8 mouse cellular contexts compared by ENCODE assay signal in the genomic region with DNA sequence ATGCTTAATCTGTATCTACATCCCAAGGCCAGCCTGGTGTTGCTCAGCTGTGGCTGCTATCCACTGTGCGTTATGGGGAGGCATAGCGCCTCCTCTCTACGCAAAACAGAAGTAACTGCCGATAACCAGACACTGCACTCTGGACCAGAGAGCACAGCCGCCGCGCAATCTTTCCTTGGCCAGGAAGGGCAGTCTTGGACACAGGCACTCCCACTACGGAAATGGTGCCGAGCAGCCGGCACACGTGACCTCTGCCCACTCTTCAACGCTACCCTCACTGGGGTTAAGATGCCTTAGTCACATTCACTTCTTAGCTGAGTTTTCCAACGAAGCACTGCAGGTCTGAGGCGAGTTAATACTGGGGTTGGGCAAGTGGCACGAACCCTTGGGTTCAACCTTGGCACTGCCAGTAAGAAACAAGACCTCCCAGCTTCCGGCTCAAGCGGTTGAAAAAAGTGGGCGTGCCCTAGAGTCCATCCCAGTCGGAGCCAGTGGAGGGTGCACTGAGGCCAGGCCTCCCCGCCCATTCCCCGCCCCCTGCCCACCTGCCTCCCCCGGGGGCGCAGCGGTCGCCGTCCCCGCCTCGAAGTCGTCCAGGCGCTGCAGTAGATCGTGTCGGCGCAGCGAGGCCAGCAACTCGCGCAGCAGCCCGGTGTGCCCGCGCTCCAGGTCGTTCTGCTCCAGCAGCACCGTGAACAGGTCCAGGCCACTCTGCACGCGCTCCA. TPM values are rescaled to one million over a fixed set of nuclear protein-coding genes. Genes with fewer than 3 reads are reported as not detected.
DNase-seq lines count a peak whose midpoint lies in the region; ATAC-seq and TF ChIP-seq lines count a peak whose summit lies in the region.

No protein-coding gene starts in this region.

- TF ChIP-seq EP300 in CH12.LX (IDR thresholded peaks at IDR 0.05; ENCODE audit: low read length) = no peak
- no peak; the same call in 1 of the 2 replicates for TF ChIP-seq EP300 in heart, postnatal 0 days (IDR thresholded peaks at IDR 0.05; ENCODE audit: low read depth)

- H3K9ac ChIP-seq in CH12.LX (ENCODE audit: insufficient read depth, low read depth) = peak overlapping the region; percentile 89
- peak overlapping the region; percentile 87 for H3K9ac ChIP-seq in forebrain, embryonic 11.5 days (ENCODE audit: low read length)
- peak overlapping the region; percentile 57 for H3K9ac ChIP-seq in heart, postnatal 0 days (replicated peaks; ENCODE audit: low read depth, low read length)
- peak overlapping the region; percentile 72 for H3K9ac ChIP-seq in liver, embryonic 15.5 days
- H3K9ac ChIP-seq in neural tube, embryonic 11.5 days (ENCODE audit: low read length) = peak overlapping the region; percentile 76

- H3K79me2 ChIP-seq in CH12.LX (replicated peaks; ENCODE audit: control insufficient read depth, extremely low read depth, insufficient read depth, poor library complexity, severe bottlenecking) = no peaks in the 10 kb centered on the region

- peaks cover 9 to 19% of the 10 kb centered on the region in 2 experiments; a peak in 2 of 4 replicates for H3K4me1 ChIP-seq in CH12.LX (ENCODE audit: control insufficient read depth in 1 of 2, insufficient read depth in 2 of 2)
- peaks cover 9% of the 10 kb centered on the region; the same call in 1 of the 2 replicates for H3K4me1 ChIP-seq in forebrain, embryonic 11.5 days (replicated peaks; ENCODE audit: control insufficient read depth, insufficient read depth, low read length)
- H3K4me1 ChIP-seq in heart, postnatal 0 days (ENCODE audit: control insufficient read depth, insufficient read depth) = peaks cover 21% of the 10 kb centered on the region
- H3K4me1 ChIP-seq in liver, embryonic 15.5 days (replicated peaks) = peaks cover 34% of the 10 kb centered on the region
- peaks cover 8% of the 10 kb centered on the region; the same call in 1 of the 2 replicates for H3K4me1 ChIP-seq in neural tube, embryonic 11.5 days (ENCODE audit: control insufficient read depth, insufficient read depth, low read length)

- dilution Hi-C loops in CH12.LX (cut with MboI; ENCODE audit: extremely low pct_ligation_motif_present, extremely low pct_unique_long_range_greater_than_20kb, low sequenced_read_pairs) = no loop called here

- peak; percentile 52 for TF ChIP-seq RAD21 in CH12.LX (IDR thresholded peaks at IDR 0.05; ENCODE audit: low read depth, low read length)

- H3K9me3 ChIP-seq in CH12.LX (replicated peaks; ENCODE audit: low read length) = no peaks in the 10 kb centered on the region
- H3K9me3 ChIP-seq in forebrain, embryonic 11.5 days (ENCODE audit: control insufficient read depth, low read length) = no peaks in the 10 kb centered on the region
- H3K9me3 ChIP-seq in heart, postnatal 0 days (replicated peaks; ENCODE audit: control insufficient read depth, low read length) = no peaks in the 10 kb centered on the region
- H3K9me3 ChIP-seq in liver, embryonic 15.5 days (replicated peaks) = no peaks in the 10 kb centered on the region
- no peaks in the 10 kb centered on the region for H3K9me3 ChIP-seq in neural tube, embryonic 11.5 days (ENCODE audit: control insufficient read depth, low read length)

- peaks cover 7 to 28% of the 10 kb centered on the region in 2 experiments for H3K36me3 ChIP-seq in CH12.LX (replicated peaks in 1 of 2; ENCODE audit: control insufficient read depth in 1 of 2, insufficient read depth in 1 of 2, low read length in 1 of 2)
- H3K36me3 ChIP-seq in forebrain, embryonic 11.5 days (ENCODE audit: control insufficient read depth, insufficient read depth, low read length) = no peaks in the 10 kb centered on the region; the same call in 1 of the 2 replicates
- peaks cover 8% of the 10 kb centered on the region for H3K36me3 ChIP-seq in heart, postnatal 0 days (replicated peaks; ENCODE audit: control insufficient read depth, insufficient read depth, low read length)
- H3K36me3 ChIP-seq in liver, embryonic 15.5 days (replicated peaks) = peaks cover 21% of the 10 kb centered on the region
- H3K36me3 ChIP-seq in neural tube, embryonic 11.5 days (ENCODE audit: control insufficient read depth, insufficient read depth, low read length) = peaks cover 4% of the 10 kb centered on the region

- in situ Hi-C loops in CH12.LX (cut with MboI; ENCODE audit: low pct_ligation_motif_present, low pct_unique_long_range_greater_than_20kb, low sequenced_read_pairs) = loop anchor here (5.0 to 25.0 kb wide), 3 partner anchors 191 to 369 kb away; a partner anchor contains a TSS

- H3K4me2 ChIP-seq in CH12.LX (ENCODE audit: insufficient read depth, low read depth, poor library complexity, severe bottlenecking) = peak overlapping the region; percentile 58; the same call in 1 of the 2 replicates
- H3K4me2 ChIP-seq in forebrain, embryonic 11.5 days (ENCODE audit: low read depth, low read length, severe bottlenecking) = peak overlapping the region; percentile 83
- peak overlapping the region; percentile 84 for H3K4me2 ChIP-seq in heart, postnatal 0 days (ENCODE audit: low read depth, low read length)
- H3K4me2 ChIP-seq in liver, embryonic 15.5 days = peak overlapping the region; percentile 93
- H3K4me2 ChIP-seq in neural tube, embryonic 11.5 days (ENCODE audit: low read depth) = peak overlapping the region; percentile 80

- peak in 1 of 2 experiments; percentile 61; a peak in 2 of 4 replicates for TF ChIP-seq CTCF in CH12.LX (conservative IDR thresholded peaks at IDR 0.05 in 1 of 2, IDR thresholded peaks at IDR 0.05 in 1 of 2; ENCODE audit: low read depth in 2 of 2, low read length in 2 of 2)
- TF ChIP-seq CTCF in heart, postnatal 0 days (IDR thresholded peaks at IDR 0.05; ENCODE audit: low read depth) = peak; percentile 85

- TF ChIP-seq POLR2A in CH12.LX (IDR thresholded peaks at IDR 0.05; ENCODE audit: low read depth, low read length) = no peak

- DNase-seq in CH12.LX (ENCODE audit: extremely low read depth) = peak; percentile 91
- peak; percentile 72 for DNase-seq in c-Kit-positive CD71-positive TER-119-negative erythroid progenitor cells, embryonic 14.5 days (ENCODE audit: low read depth)
- DNase-seq in forebrain, embryonic 11.5 days (ENCODE audit: low spot score) = peak; percentile 89
- DNase-seq in heart, postnatal 0 days (ENCODE audit: low spot score) = peak; percentile 92
- peak; percentile 89 to 93 for DNase-seq in kidney, postnatal 36 days
- DNase-seq in neural tube, embryonic 11.5 days (ENCODE audit: low spot score) = peak; percentile 84
- peak; percentile 39 for DNase-seq in telencephalon, adult 2 months (ENCODE audit: low read depth, low spot score)

- H3K27me3 ChIP-seq in CH12.LX (replicated peaks) = peaks cover 16% of the 10 kb centered on the region
- H3K27me3 ChIP-seq in forebrain, embryonic 11.5 days (ENCODE audit: control insufficient read depth, insufficient read depth, low read length) = peaks cover 3% of the 10 kb centered on the region; the same call in 1 of the 2 replicates
- H3K27me3 ChIP-seq in heart, postnatal 0 days (ENCODE audit: control insufficient read depth, insufficient read depth, low read length) = peaks cover 3% of the 10 kb centered on the region; the same call in 1 of the 2 replicates
- peaks cover 4% of the 10 kb centered on the region; the same call in 1 of the 2 replicates for H3K27me3 ChIP-seq in liver, embryonic 15.5 days
- H3K27me3 ChIP-seq in neural tube, embryonic 11.5 days (ENCODE audit: control insufficient read depth, insufficient read depth, low read length) = no peaks in the 10 kb centered on the region

- H3K27ac ChIP-seq in CH12.LX (ENCODE audit: insufficient read depth, low read depth) = peak overlapping the region; percentile 98
- H3K27ac ChIP-seq in forebrain, embryonic 11.5 days (ENCODE audit: low read depth, low read length) = peak overlapping the region; percentile 82
- H3K27ac ChIP-seq in heart, postnatal 0 days (ENCODE audit: low read depth) = peak overlapping the region; percentile 89
- peak overlapping the region; percentile 89 for H3K27ac ChIP-seq in liver, embryonic 15.5 days (replicated peaks)
- peak overlapping the region; percentile 70; the same call in 1 of the 2 replicates for H3K27ac ChIP-seq in neural tube, embryonic 11.5 days (ENCODE audit: low read depth, low read length)

- ATAC-seq in forebrain, embryonic 11.5 days (replicated peaks; ENCODE audit: low FRiP score) = peak; percentile 84
- ATAC-seq in heart, postnatal 0 days (ENCODE audit: insufficient read depth, low read depth) = peak; percentile 84
- ATAC-seq in liver, embryonic 15.5 days (ENCODE audit: insufficient read depth) = peak; percentile 91
- ATAC-seq in neural tube, embryonic 11.5 days (ENCODE audit: insufficient read depth, low FRiP score, low TSS enrichment) = peak; percentile 87

- WGBS in forebrain, embryonic 11.5 days = 1% methylated on average over 43 of the region's 43 CpGs
- under 1% methylated on average over 41 of the region's 43 CpGs for WGBS in heart, postnatal 0 days
- WGBS in liver, embryonic 15.5 days (ENCODE audit: insufficient replicate concordance) = under 1% methylated on average over 43 of the region's 43 CpGs
- under 1% methylated on average over 41 of the region's 43 CpGs for WGBS in neural tube, embryonic 11.5 days

- H3K4me3 ChIP-seq in CH12.LX (replicated peaks in 1 of 3; ENCODE audit: low read depth in 2 of 3, low read length in 2 of 3, poor library complexity in 1 of 3) = peak overlapping the region; percentile 82 to 96 (median 83)
- peak overlapping the region; percentile 79 for H3K4me3 ChIP-seq in forebrain, embryonic 11.5 days (ENCODE audit: low read depth, low read length)
- peak overlapping the region; percentile 73 for H3K4me3 ChIP-seq in heart, postnatal 0 days (ENCODE audit: low read depth, low read length)
- peak overlapping the region; percentile 85 for H3K4me3 ChIP-seq in liver, embryonic 15.5 days (replicated peaks)
- H3K4me3 ChIP-seq in neural tube, embryonic 11.5 days (ENCODE audit: low read depth, low read length) = peak overlapping the region; percentile 77

RNA-seq across cellular contexts. Expression of a gene that starts 0.5 kb away (rescaled TPM):
- 4.5 and 5.5 TPM in 2 replicates for total RNA-seq in CH12.LX (2012; rRNA removed)
- total RNA-seq in CH12.LX (2014; rRNA removed) = 2.7 and 2.9 TPM in 2 replicates
- 7.0 and 7.2 TPM in 2 replicates for polyA plus RNA-seq in CH12.LX (2012; ENCODE audit: insufficient read length, low read depth)
- 10.3 and 10.6 TPM in 2 replicates for polyA plus RNA-seq in forebrain, embryonic 11.5 days (2014; fragmentation: Nextera tagmentation; extraction: Ambion mirVana)
- total RNA-seq in heart, postnatal 0 days (2014; rRNA removed; ENCODE audit: low replicate concordance) = 5.2 and 7.4 TPM in 2 replicates
- 10.6 and 11.3 TPM in 2 replicates for polyA plus RNA-seq in heart, postnatal 0 days (2015; fragmentation: Nextera tagmentation; extraction: Ambion mirVana)
- polyA plus RNA-seq in liver, embryonic 15.5 days (2015; fragmentation: Nextera tagmentation; extraction: Ambion mirVana) = 4.4 and 4.5 TPM in 2 replicates
- polyA plus RNA-seq in neural tube, embryonic 11.5 days (2014; fragmentation: Nextera tagmentation; extraction: Ambion mirVana) = 8.9 and 9.4 TPM in 2 replicates

RNA-seq across cellular contexts. Expression of a gene that starts 28.2 kb away (rescaled TPM):
- total RNA-seq in CH12.LX (2012; rRNA removed) (29.3 and 33.5 TPM in 2 replicates), CH12.LX (2014; rRNA removed) (41.3 and 51.2 TPM in 2 replicates)
- polyA plus RNA-seq in CH12.LX (2012; ENCODE audit: insufficient read length, low read depth) = 41.6 and 46.6 TPM in 2 replicates
- polyA plus RNA-seq in forebrain, embryonic 11.5 days (2014; fragmentation: Nextera tagmentation; extraction: Ambion mirVana) = 53.0 and 58.3 TPM in 2 replicates
- 33.5 and 43.5 TPM in 2 replicates for total RNA-seq in heart, postnatal 0 days (2014; rRNA removed; ENCODE audit: low replicate concordance)
- polyA plus RNA-seq in heart, postnatal 0 days (2015; fragmentation: Nextera tagmentation; extraction: Ambion mirVana) = 15.6 and 18.6 TPM in 2 replicates
- polyA plus RNA-seq in liver, embryonic 15.5 days (2015; fragmentation: Nextera tagmentation; extraction: Ambion mirVana) = 12.3 and 12.6 TPM in 2 replicates
- 45.0 and 49.6 TPM in 2 replicates for polyA plus RNA-seq in neural tube, embryonic 11.5 days (2014; fragmentation: Nextera tagmentation; extraction: Ambion mirVana)

Comparison
In these comparisons a context has a peak if more than half of its experiments do, and no peak if none do; other contexts are left out.
1. Peak in every context shown above with its lines: DNase-seq, ATAC-seq, H3K4me3 ChIP-seq and H3K27ac ChIP-seq.
2. DNase-seq: peak in every context shown above with its lines; median percentile 92 in heart, postnatal 0 days; 91 in CH12.LX; 91 in kidney, postnatal 36 days; 89 in forebrain, embryonic 11.5 days; 84 in neural tube, embryonic 11.5 days; 72 in c-Kit-positive CD71-positive TER-119-negative erythroid progenitor cells, embryonic 14.5 days; 39 in telencephalon, adult 2 months.